Mouse (Mus musculus) heart, adult 2 months (tissue): Measurements from ENCODE around the gene Lrrc31.

Source experiments
- CTCF ChIP-seq: fragments of 200-600 bp; IDR thresholded peaks from 2 replicates; pipeline ENCODE4 v1.8.1; 2022; ENCODE audit warnings: antibody characterized with exemption, mild to moderate bottlenecking, moderate library complexity
- EP300 ChIP-seq: fragments of 200-500 bp; IDR thresholded peaks from 2 replicates; pipeline ENCODE4 v1.6.1; 2011; ENCODE audit warnings: low read depth, low read length, control low read depth; ENCODE audit not compliant: insufficient read depth
- POLR2A ChIP-seq: fragments of 200-500 bp; IDR thresholded peaks from 2 replicates; pipeline ENCODE4 v1.6.1; 2011; ENCODE audit warnings: mild to moderate bottlenecking, low read depth, low read length, control low read depth; ENCODE audit not compliant: insufficient read depth

- TF ChIP-seq CTCF (no peak), POLR2A (no peak), EP300 (no peak)
Measured at GRCm38 (mm10) chr3:30724105-30724824, 24.6 kb upstream of the Lrrc31 start.
